Mouse (Mus musculus): Measurements from ENCODE around the gene Agap3.

GRCm38 (mm10) chr5:24512271-24512670, 60.3 kb downstream of the Agap3 start:
- no peak for TF ChIP-seq CTCF (IDR thresholded peaks at IDR 0.05; ENCODE audit: extremely low read depth, insufficient read length, insufficient replicate concordance, low read depth, low read length)
- no peak for TF ChIP-seq POLR2A (IDR thresholded peaks at IDR 0.05; ENCODE audit: low read depth, low read length)

Measured in small intestine, adult 2 months (tissue).